Mouse (Mus musculus): ENCODE data around the gene Slc22a3.

The Slc22a3 gene

DNA sequence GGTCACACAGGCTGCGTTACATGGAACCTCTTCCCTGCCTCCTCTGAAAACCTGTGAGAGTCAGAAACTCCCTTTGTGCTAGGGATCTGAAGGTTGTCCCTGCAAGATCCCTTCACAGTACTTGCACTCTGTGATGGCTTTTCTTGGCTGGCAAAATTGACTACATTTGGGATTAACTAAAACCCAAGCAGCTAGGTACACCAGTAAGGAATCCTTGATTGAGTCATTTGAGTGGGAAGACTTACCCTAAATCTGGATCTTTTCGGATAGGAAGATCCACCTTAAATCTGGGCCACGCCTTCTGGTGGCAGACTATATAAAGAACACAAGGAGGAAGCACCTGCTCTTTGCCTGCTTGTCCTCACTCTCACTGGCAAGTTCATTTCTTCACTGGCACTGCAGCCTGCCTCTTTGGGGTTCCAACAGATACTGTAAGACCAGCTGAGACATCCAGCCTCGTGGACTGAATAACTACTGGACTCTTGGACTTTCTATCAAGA, 41.0 kb downstream of the Slc22a3 start:
- DNase-seq = peak; percentile 24

- DNase-seq = peak; percentile 38
Measured at GRCm38 (mm10) chr17:12461168-12461567, 46.3 kb downstream of the Slc22a3 start.

DNA sequence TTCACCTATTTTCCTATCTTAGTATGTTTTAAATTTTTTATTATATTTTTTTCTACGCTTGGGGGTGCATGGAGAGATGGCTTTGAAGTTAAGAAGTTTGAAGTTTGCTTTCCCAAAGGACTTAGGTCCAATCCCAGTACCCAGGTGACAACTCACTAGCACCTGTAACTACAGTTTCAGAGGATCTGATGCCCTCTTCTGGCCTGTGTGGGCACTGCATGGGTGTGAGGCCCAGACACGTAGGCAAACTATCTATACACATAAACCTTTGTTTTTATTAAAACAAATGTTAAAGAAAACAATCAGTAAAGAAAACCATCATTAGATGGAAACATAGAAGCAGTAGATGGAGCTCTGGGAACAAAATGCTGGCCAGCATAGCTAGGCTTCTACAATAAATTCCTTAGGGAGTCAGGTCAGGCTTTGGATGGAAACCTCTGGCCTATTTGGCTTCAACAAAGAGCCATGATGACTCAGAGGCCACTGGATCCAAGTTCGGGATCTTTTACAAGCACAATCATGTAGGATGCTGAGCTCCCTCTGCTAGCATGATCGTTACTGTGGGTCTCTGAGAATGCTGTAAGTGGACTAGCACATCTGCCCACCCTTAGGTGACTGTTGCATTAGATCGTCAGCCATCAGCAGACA, 52.2 kb downstream of the Slc22a3 start:
- peak; percentile 78 for DNase-seq

DNA sequence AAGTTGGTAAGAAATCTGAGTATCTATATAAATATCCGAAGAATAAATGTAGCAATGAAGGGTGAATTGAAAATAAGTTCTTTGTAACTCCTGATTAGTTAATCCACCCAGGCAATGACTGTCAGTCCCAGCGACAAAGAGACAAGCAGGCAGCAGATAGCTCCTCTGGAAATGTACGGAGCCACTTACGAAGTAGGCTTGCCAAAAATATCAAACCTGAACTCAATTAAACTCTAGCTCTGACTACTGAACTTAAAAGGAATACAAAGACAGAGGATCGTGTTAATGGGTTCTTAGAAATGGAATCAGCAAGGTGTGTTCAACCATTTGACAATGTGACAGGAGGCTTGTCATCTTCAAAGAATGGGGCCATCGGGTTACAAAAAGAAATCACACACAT, 53.8 kb downstream of the Slc22a3 start:
- no peak for DNase-seq

GRCm38 (mm10) chr17:12452862-12453531, 54.5 kb downstream of the Slc22a3 start:
- no peak for DNase-seq

DNA sequence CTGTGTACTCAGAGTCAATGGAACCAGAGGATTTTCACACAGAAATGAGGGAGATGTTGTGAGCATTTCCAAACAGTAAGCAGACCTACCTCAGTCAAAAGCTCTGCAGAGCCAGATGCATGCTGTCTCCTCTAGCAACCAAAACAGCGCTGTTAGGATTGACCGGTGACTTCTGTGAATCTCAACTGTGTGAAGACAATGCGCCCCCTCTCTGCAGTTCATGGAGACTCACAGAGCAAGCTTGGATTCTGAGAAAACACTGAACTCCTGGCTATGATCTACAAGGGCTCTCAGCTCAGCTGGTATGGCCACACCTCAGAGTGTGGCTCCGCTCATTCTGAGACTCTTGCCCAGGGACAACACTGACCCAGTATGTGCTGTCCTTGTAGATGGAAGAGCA, 56.3 kb downstream of the Slc22a3 start:
- DNase-seq = no peak

DNA sequence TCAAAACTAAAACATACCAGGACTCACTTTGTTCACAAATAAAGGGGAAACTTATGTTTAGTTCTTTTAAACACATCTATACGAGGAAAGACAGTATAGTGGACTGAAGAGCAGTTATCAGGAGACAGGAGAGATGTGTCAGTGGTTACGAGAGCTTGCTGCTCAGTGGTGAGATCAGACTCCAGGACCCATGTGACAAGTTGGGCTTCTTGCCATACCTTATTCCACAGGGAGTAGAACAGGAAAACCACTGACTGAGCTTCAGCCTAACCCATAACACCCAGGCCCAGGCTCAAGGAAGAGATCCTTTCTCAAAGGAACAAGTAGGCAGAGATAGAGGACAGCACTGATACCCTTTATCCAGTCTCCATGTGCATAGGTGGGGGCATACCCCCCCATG, 62.9 kb downstream of the Slc22a3 start:
- DNase-seq = no peak

GRCm38 (mm10) chr17:12437771-12438170, 69.7 kb downstream of the Slc22a3 start:
- no peak for DNase-seq

DNA sequence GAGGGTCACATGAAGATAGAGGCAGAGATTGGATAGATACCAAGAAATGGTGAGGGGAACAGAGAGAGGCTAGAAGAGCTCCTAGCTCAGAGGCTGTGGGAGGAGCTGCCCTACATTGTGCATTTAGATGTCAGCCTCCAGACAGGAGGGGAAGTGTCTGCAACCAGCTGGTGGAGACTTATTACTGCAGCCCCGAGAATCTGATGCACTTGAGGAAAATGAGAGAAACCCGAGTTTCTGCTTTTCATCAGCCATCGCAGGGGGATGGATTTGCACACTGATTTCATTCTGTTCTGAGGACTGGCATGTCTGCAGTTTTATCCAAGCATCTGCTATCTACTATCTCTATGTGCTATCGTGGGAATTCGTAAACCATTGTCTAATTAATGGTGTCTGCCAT, 75.8 kb downstream of the Slc22a3 start:
- peak; percentile 32 for DNase-seq

DNA sequence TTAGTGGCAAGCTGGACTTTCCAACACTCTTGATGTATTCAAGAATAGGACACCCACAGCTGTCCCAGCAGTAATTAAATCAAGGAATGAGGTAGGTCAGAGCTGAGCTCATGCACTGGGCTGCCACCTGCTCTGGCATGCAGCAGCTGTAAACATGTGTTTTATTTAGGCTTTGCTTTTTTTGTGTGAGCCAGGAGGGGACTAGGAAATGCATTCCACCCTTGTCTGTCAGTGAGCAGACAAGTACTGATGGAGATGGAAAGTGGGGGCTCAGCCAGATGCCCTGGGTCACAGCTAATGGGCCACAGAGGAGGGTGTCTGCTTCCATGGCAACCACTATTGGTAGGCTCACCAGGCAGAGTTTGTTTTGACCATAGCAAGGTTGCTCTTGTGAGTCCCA, 79.1 kb downstream of the Slc22a3 start:
- no peak for DNase-seq

DNA sequence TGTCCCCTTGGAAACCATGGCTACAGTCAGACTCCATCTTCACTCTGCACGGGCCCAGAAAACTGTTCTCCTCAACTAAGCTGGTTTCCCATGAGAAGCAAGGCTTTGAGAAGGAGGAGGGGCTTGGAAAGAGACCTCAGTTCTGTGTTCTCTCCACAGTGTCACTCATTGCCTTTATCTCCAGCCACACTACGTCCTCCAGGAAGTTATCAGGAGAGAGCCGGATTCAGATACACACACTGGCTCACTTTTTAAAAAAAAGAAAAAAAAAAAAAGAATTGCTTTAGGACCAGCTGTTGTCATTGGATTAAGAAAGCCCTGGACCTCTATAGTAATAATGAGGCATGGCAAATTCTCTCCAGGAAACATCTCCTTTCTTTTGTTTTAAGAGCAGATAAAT, 80.3 kb downstream of the Slc22a3 start:
- no peak for DNase-seq

GRCm38 (mm10) chr17:12422143-12422542, 85.4 kb downstream of the Slc22a3 start:
- DNase-seq = no peak

DNA sequence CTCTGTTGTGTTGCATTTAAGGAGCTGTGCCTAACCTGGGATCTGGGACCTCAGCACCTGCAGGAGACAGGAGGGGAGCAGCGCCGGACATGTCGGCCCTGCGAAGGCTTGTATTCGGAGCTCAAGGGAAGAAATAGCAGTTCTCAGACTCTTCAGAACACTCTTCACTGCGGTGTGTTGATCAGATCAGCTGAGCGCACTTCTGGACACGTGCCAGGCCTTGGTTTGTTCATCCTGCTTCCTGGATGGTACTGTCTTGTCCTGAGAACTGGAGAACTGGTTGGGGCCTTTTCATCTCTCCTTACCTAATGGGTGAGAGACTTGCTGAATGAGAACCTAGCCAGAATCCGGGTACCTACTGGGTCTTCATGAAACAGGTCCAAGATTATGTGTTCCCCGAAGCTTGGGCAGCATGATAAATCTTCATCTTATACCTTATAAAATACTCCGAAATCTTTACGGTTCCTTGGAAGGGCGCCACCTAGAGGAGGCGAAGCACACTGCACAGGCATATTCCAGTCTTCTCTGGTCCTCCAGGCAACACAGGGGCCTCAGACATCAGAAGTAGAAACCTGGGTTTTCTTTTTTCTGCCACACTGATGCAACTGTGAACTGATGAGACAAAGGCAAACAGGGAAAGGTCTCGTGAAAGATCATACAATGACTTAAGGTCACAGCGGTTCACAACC, 86.5 kb downstream of the Slc22a3 start:
- DNase-seq = peak; percentile 66

DNA sequence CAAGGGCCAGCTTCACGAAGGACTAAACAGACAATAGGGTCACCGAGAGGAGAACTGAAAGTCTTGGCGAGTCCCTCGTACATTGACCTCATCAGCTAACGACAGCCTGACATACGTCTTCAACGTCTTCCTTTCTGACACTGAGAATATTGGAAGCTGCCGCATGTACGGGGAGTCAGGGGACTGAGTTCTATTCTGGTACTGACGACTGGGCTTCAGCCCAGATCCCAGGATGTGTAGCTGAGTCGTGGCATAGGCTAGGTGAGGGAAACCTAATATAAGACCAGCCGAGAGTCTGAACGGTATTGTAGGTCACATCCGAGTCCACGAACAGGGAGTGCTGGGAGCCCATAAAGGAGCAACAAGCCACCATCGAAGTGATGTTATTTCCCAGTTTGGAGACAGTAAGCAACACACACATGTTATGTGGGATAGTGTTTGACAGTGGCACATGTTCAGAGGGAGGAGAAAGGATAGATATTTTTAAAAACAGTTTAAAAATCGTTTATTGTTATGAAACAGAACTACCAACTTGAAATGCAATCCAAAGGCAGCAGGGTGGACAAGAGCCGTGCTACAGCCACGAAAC, 87.9 kb downstream of the Slc22a3 start:
- DNase-seq = no peak

DNA sequence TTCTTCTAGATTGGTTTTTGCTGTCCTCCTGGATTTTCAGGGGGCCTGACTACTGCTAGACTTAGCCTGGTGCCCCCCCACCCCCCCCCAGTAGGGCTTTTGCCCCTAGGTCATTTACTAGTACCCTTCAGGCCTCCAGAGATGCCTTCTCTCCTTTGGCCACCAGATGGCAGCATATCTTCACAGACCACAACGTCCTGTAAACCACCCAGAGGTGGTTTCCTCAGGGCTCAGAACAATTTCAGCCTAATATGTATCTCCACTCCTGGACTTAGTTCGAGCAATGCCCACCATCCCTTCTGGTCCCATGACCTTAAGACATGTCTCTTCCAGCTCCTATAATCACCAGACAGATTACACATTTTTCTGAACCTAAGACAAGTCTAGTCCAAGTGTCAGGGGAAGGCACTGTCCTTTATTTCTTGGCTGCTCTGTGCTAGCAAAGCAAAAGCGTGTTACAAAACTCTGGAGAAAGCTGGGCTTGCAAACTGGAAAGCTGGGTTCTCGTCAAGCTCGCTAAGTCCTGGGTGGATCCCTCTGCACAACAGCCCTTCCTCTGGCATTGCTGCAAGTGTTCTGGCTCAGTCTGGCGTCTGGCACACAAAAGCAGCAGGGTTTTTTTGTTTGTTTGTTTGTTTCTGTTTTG, 91.1 kb downstream of the Slc22a3 start:
- DNase-seq = peak; percentile 88

DNA sequence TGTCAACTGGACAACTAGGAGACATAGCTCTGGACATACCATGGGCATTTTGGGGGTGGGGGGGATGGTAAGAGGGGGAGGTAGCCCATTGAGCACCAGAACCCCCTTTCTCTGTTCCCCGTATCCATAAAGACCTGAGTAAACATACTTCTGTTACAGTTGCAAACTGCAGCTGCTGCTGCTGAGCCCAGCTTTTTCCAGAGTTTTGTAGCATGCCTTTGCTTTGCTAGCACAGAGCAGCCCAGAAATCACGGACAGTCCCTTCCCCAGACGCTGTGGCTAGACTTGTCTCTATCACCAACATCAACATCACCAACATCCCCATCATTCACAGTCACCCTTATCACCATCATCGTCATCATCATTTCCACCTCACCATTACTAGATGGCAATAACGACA, 91.8 kb downstream of the Slc22a3 start:
- no peak for DNase-seq

- DNase-seq = no peak
Measured at GRCm38 (mm10) chr17:12415031-12415735, 92.3 kb downstream of the Slc22a3 start.

DNA sequence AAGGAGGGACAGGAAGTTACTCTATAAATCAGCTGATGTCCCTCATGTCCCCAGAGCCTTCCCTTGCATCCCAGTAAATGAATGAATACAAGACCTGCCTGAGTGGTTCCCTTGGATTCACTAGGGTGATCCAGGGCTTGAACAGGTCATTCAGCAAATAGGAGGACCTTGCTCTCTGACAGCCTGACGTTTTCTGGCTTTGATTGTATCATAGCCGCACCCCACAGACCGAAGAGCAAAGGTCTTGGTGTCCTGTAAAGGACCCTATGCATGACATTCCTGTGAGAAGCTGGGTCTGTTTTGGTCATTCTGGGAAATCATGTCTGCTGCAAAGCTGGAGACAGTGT, 94.6 kb downstream of the Slc22a3 start:
- DNase-seq = no peak

DNA sequence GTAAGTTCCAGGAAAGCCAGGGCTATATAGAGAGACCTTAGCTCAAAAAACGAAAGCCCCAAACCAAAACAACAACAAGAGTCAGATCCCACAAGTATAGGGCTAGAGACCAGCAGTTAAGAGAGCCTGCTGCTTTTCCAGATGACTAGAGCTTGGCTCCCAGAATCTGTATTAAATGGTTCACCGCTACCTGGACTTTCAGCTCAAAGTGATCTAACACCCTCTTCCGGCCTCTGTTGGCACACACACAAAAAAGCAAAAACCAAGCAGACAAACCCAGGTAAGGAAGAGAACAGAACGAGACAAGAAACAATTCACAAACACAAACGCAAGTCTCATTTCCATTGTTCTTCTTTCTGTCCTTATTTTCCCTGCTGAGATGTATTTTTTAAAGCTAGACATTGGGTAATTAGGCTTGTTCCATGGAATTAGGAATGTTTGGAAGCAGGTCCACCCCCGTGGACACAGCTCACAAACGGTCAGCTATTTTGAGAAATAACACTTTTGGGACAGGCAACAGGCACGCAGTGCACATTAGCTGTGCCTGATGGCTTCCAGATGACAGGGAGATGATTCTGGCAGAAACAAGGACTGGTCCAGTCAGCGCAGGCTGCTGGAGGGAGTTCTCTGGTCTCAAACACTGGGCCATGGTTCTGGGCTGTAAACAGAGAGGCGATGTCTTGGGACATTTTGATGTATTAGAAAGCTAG, 95.2 kb downstream of the Slc22a3 start:
- no peak for DNase-seq

- DNase-seq = peak; percentile 54
Measured at GRCm38 (mm10) chr17:12409346-12409944, 98.1 kb downstream of the Slc22a3 start.

- DNase-seq = no peak
Measured at GRCm38 (mm10) chr17:12403420-12403819, 104.1 kb downstream of the Slc22a3 start.
